Mouse (Mus musculus) retina, embryonic 14.5 days (tissue): ENCODE measurements at regions not wholly inside any gene's neighbourhood (a gene's known extent, or its start where the extent isn't known, plus 50 kb on each side); places are given as distances from the start of the nearest gene placed in this dataset.
A peak's percentile ranks its signal among the peaks of the same experiment; 100 is the strongest.

Experiments
- DNase-seq: peaks from one replicate; pipeline ENCODE4 v3.0.0-alpha.2; 2015; ENCODE audit warnings: low spot score

DNA sequence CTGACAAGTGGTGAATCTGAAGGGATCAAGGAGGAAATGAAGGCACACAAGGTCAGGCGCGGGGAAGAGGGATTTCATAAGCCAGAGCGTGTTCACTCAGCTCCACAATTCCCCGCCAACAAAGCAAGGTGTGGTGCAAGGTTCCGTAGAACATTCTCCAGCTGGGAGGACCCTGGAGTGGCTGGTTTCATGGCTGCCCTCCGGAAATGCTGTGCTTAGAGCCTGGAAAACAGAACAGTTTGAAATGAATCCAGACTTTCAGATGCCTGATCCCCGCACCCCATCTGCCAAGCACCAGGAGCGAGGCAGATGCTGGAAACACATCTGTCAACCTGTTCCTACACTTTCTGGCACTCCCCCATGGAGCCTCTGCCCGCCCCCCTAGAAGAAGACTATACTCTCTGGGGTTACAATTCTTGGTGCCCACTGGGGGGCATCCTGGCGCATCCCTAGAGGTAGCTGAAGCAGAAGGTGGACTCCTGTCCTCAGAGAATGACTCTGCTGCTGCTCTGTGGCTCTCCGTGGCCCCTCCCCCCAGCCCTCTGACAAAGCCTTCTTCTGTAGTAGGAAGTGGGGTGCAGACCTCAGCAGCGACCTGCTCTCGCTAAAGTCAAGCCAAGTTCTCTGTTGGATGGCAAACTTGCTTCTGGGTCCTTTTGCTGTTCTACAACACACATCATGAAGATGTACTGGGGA, 54.5 kb upstream of the Mafb start:
- peak; percentile 34 for DNase-seq

- no peak for DNase-seq
These were observed 57.6 kb upstream of the Mafb start for GRCm38 (mm10) chr2:160424491-160424890.

DNA sequence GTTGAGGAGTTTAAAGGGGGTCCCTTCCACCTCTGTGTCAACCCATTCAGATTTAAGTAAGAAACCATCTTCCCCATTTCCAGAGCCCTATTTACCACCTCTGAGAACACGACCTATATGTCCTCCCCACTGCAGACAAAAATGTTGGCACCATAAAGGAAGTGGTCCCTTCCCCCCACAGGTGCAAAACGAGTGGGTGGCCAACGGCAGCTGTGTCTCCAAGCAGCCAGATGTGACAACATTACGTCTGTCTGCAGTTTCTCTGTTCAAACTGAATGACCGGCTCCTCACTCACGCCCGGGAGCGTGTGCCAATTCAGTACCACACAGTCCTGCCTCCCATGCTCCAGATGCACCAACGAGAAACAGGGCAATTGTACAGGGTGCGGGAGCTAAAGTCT, 60.6 kb upstream of the Mafb start:
- DNase-seq = no peak

GRCm38 (mm10) chr2:160433252-160433651, 66.4 kb upstream of the Mafb start:
- DNase-seq = no peak

DNA sequence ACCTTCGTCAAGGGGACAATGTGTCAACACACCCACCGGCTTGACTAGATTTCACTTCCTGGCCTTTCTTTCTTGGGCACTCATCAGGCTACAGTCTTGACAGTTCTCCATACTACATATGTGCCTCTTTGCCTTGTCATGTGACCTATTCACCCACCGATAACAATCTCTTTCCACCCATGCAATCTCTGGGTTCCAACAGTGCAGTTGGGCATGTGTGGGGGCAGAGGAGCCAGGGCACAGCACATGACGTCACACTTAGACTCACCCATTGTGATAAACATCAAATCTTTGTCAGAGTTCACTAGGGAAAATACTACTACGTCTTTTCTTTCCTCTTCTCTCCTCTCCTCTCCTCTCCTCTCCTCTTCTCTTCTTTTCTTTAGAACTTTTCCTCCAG, 67.8 kb upstream of the Mafb start:
- DNase-seq = no peak

DNA sequence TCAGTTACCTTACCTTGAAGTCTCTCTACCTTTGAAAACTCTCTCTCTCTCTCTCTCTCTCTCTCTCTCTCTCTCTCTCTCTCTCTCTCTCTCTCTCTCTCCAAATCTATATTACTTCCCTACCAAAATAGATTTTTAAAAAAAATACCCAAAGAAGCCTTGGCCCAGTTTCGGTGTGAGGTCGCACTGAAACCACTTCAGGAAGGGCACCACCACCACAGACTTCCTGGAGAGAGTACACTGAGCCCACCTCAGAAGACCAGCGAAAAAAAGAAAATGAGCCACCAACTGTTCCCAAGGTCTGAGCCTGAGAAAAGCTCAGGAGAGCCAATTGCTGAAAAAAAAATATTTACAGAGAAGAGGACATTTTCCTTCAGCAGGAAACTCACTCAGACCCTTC, 68.8 kb upstream of the Mafb start:
- DNase-seq = no peak

- DNase-seq = no peak
These were observed 72.2 kb upstream of the Mafb start for GRCm38 (mm10) chr2:160439028-160439427.

DNA sequence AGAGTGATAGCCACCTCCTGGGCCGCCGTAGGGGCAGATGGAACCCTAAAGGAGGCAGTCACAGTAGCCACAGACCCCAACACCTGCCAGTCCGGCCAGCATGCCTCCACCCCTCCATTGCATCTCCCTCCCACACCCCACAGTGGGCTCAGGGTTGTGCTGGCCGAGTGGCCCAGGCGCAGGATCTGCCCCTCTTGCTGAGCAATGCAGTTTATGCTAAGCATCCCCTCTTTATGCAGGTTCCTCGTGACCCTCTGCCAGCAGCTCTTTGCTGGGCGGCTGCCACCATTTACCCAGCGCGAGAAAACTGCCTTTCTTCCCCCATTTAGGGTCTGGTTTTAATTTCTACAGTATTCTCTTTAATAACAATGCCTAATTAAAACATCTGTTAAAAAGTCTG, 73.4 kb upstream of the Mafb start:
- DNase-seq = no peak

DNA sequence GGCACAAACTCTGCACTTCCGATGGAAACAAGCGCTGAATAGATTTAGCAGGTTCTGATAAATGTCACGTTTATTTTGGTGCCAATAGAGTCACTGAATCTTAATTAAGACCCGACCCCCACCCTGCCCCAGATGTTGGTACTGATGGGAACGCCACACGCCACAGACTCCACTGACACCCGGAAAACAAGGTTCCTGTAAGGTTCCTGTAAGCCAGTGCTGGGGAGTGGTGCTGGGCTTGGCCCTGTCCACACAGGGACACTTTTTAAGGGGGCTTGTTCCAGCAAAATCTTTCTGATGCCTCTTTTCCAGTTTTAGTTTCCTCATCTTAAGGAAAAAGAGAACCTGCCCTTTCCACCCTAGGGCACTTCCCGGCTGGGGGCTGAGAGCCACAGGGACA, 84.2 kb upstream of the Mafb start:
- no peak for DNase-seq

GRCm38 (mm10) chr2:160451481-160452238, 84.8 kb upstream of the Mafb start:
- peak; percentile 78 for DNase-seq

DNA sequence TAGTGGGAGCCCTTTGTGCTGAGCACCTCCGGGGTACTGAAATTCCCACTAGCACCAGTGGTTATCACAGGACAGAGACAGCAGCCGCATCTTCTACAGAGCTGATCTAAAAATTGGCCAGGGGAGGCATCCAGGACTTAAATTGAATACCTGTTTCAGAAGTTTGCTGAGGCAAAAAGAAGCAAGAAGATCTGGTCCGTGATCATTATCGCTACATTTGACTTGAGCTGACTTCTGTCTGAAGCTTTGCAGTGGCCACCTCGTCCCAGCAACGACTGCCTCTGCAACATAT, 85.3 kb upstream of the Mafb start:
- DNase-seq = no peak

- no peak for DNase-seq
These were observed 85.9 kb upstream of the Mafb start for GRCm38 (mm10) chr2:160452730-160453129.

GRCm38 (mm10) chr2:160455617-160456016, 88.8 kb upstream of the Mafb start:
- no peak for DNase-seq

- DNase-seq = no peak
These were observed 89.8 kb upstream of the Mafb start for GRCm38 (mm10) chr2:160456681-160457080.

- DNase-seq = no peak
These were observed 104.7 kb upstream of the Mafb start for GRCm38 (mm10) chr2:160471561-160471960.

GRCm38 (mm10) chr2:160476181-160476580, 109.3 kb upstream of the Mafb start:
- no peak for DNase-seq

DNA sequence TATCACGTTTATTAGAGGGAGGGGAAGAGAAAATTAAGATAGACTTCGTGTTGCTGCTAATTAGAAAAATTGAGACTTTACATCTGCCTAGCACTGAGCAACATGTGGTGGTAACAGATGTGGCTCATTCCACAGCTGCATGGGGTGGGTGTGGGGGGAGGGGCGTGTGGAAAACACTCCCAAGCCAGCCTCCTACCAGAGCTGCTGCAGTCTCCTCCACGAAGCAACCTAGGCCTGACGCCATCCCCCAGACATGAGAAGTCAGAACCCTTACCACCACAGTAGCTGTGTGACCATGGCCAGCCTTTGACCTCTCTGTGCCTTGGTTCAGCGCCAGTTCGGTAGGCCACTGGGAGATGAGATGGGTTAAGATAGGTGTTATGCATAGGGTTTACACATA, 112.4 kb upstream of the Mafb start:
- no peak for DNase-seq

DNA sequence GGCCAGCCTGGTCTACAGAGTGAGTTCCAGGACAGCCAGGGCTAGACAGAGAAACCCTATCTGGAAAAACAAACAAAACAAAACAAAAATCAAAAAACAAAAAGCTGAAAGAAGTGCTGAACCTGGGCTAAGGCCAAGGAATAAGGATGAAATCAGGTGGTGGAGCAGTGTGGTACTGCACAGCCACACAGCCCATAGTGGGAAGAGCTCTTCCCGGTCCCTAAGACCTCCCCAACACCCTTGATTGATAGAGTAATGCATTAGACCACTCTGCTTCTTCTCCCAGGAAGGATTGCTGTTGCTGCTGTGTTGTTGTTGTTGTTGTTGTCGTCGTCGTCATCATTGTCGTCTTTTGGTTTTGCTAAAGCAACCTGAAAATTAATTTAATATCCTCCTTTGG, 118.2 kb upstream of the Mafb start:
- no peak for DNase-seq

DNA sequence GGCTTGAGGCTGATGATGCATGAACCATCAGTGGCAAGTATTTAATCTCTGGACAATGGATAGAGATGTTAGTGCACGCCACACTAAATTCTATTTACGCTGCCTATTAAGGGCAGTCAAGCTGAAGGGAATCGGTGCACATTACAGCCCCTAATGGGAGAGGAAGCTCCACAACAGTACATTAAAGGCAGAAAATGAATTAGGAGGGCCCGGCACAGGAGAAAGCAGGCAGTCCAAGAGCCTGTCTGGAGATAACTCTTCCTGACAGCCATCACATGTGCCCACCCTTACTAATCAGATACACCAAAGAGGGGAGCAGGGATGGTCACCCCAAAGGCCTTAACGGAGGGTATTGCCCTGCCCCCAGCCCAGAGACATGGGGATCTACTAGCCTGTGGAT, 118.7 kb upstream of the Mafb start:
- peak; percentile 84 for DNase-seq

DNA sequence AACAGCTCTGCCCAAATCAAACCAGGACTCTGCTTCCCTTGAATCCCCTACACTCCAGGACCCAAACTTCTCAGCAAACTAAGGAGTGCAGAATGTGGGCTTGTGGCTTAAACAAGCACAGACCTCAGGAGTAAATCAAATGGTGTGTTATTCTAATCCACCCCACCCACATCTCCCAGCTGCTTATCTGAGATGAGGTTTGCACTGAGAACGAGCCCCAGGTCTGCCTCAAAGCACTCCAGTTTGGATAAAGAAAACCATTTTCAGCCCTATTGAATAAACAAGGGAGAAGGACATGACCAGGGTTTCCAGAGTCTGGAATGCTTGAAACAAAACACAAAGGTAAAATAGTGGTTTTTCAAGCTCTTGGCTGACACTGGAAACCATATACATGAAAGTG, 132.9 kb upstream of the Mafb start:
- DNase-seq = no peak

GRCm38 (mm10) chr2:160502901-160503300, 136.0 kb upstream of the Mafb start:
- no peak for DNase-seq

- peak; percentile 75 for DNase-seq
These were observed 136.9 kb upstream of the Mafb start for GRCm38 (mm10) chr2:160503597-160504393.

GRCm38 (mm10) chr2:160504394-160504657, 137.5 kb upstream of the Mafb start:
- no peak for DNase-seq

DNA sequence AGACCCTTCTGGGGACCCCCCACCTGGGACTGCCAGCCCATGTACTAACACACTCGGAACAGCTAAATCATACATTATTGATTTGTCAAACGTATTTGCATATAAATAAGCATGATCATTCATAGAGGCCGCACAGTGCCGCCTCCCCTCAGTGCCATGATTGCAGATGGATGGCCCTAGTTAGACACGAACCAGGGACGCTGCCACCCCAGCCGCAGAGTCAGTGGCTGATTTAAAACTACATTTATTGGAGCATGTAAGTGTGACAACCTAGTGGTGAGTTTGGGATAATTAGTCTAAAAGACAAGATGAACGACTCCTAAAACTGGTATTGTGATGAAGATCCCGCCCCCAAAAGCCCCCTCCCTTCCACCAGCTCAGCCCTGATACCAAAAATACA, 138.3 kb upstream of the Top1 start:
- no peak for DNase-seq
